Mouse (Mus musculus) heart, adult 2 months (tissue): ENCODE measurements around the gene Sidt1. TPM values are rescaled to one million over a fixed set of nuclear protein-coding genes. Genes with fewer than 3 reads are reported as not detected.

Experiments
- DNase-seq, 2 experiments: peaks; one replicate each; pipeline ENCODE4 v3.0.0; 2021
- H3K27ac ChIP-seq: fragments of 200-600 bp; 2 replicates; pipeline ENCODE4 v1.8.1; 2022
- H3K27me3 ChIP-seq: fragments of 200-500 bp; 2 replicates; pipeline ENCODE4 v1.6.1; 2012; ENCODE audit warnings: mild to moderate bottlenecking, low read length, inconsistent platforms, mixed read lengths; ENCODE audit not compliant: control insufficient read depth, insufficient read depth
- H3K36me3 ChIP-seq: fragments of 200-500 bp; 2 replicates; pipeline ENCODE4 v1.6.1; 2012; ENCODE audit warnings: low read length, inconsistent platforms; ENCODE audit not compliant: control insufficient read depth, insufficient read depth
- H3K4me1 ChIP-seq: fragments of 200-500 bp; 2 replicates; pipeline ENCODE4 v1.6.1; 2011; ENCODE audit warnings: low read length; ENCODE audit not compliant: control insufficient read depth, insufficient read depth
- H3K4me3 ChIP-seq: fragments of 200-600 bp; 2 replicates; pipeline ENCODE4 v1.8.1; 2022
- H3K79me2 ChIP-seq: fragments of 200-500 bp; replicated peaks from 2 replicates; pipeline ENCODE4 v1.6.1; 2012; ENCODE audit warnings: mild to moderate bottlenecking, inconsistent platforms, low read length, moderate library complexity, mixed read lengths; ENCODE audit not compliant: control insufficient read depth, insufficient read depth
- H3K9ac ChIP-seq: fragments of 200-500 bp; 2 replicates; pipeline ENCODE4 v1.6.1; 2012; ENCODE audit warnings: low read depth, mild to moderate bottlenecking, control low read depth, inconsistent platforms, low read length, mixed read lengths
- CTCF ChIP-seq: fragments of 200-600 bp; IDR thresholded peaks from 2 replicates; pipeline ENCODE4 v1.8.1; 2022; ENCODE audit warnings: antibody characterized with exemption, mild to moderate bottlenecking, moderate library complexity
- EP300 ChIP-seq: fragments of 200-500 bp; IDR thresholded peaks from 2 replicates; pipeline ENCODE4 v1.6.1; 2011; ENCODE audit warnings: low read depth, low read length, control low read depth; ENCODE audit not compliant: insufficient read depth
- POLR2A ChIP-seq: fragments of 200-500 bp; IDR thresholded peaks from 2 replicates; pipeline ENCODE4 v1.6.1; 2011; ENCODE audit warnings: mild to moderate bottlenecking, low read depth, low read length, control low read depth; ENCODE audit not compliant: insufficient read depth
- WGBS: fragments of 180-500 bp; shearing (Covaris S2); methylation state at CpG from one replicate; pipeline ENCODE4 v1.1.7; 2018; 5-methylcytosine and 5-hydroxymethylcytosine counted together
- intact Hi-C: fragments of 180-260 bp; cut with DNase I; formaldehyde crosslinking; loops from one replicate; pipeline ENCODE4 v1.15.1; 2025
- polyA plus RNA-seq: library from polyadenylated mRNA; depleted of rRNA; stranded (reverse); fragments of >200 nt; gene quantifications from 2 replicates; pipeline ENCODE4 v1.2.3, GENCODE M21; 2012
- total RNA-seq, 2 experiments: library from RNA; stranded (reverse); gene quantifications; 2 replicates each; pipeline ENCODE4 v1.2.3; 2021

Gene Sidt1
- total and polyA plus RNA-seq, 3 experiments, result 0.32 to 1.3 (median 0.37) TPM

- intact Hi-C loops, result no loop called here
These were observed 67.4 kb downstream of the Sidt1 start for GRCm38 (mm10) chr16:44265562-44265961.

GRCm38 (mm10) chr16:44264916-44265315 lies 68.1 kb downstream of the Sidt1 start:
- no peaks in the 10 kb centered on the region for H3K4me1 ChIP-seq
- H3K4me3 ChIP-seq, result no peak overlapping the region
- TF ChIP-seq CTCF (no peak), POLR2A (no peak), EP300 (no peak)
- H3K27ac ChIP-seq, result no peak overlapping the region
- H3K9ac ChIP-seq, result no peak overlapping the region
- 76% methylated on average over 2 of the region's 2 CpGs for WGBS
- H3K36me3 ChIP-seq, result no peaks in the 10 kb centered on the region
- no peaks in the 10 kb centered on the region for H3K27me3 ChIP-seq
- DNase-seq, result no peak
- no peaks in the 10 kb centered on the region for H3K79me2 ChIP-seq
- intact Hi-C loops, result no loop called here

More at GRCm38 (mm10) chr16:44265562-44265961, 67.4 kb downstream of the Sidt1 start:
- no peak for DNase-seq
- Histone ChIP-seq H3K9ac (no peak overlapping the region), H3K79me2 (no peaks in the 10 kb centered on the region), H3K27me3 (no peaks in the 10 kb centered on the region), H3K36me3 (no peaks in the 10 kb centered on the region), H3K27ac (no peak overlapping the region), H3K4me1 (no peaks in the 10 kb centered on the region), H3K4me3 (no peak overlapping the region)
- no peak for TF ChIP-seq EP300
- no peak for TF ChIP-seq CTCF
- TF ChIP-seq POLR2A, result no peak
- 84% methylated on average over 6 of the region's 6 CpGs for WGBS

- H3K36me3 ChIP-seq, result no peaks in the 10 kb centered on the region
- no peaks in the 10 kb centered on the region for H3K4me1 ChIP-seq
- WGBS, result 86% methylated on average over 3 of the region's 3 CpGs
- intact Hi-C loops, result no loop called here
- no peak overlapping the region for H3K9ac ChIP-seq
- no peak for DNase-seq
- H3K79me2 ChIP-seq, result no peaks in the 10 kb centered on the region; the same call in 1 of the 2 replicates
- TF ChIP-seq POLR2A (no peak), EP300 (no peak), CTCF (no peak)
- no peaks in the 10 kb centered on the region for H3K27me3 ChIP-seq
- H3K27ac ChIP-seq, result no peak overlapping the region
- H3K4me3 ChIP-seq, result no peak overlapping the region
These were observed 75.5 kb downstream of the Sidt1 start for GRCm38 (mm10) chr16:44257476-44257875.

GRCm38 (mm10) chr16:44254698-44255097 lies 78.3 kb downstream of the Sidt1 start:
- Histone ChIP-seq H3K27me3 (no peaks in the 10 kb centered on the region), H3K79me2 (no peaks in the 10 kb centered on the region; the same call in 1 of the 2 replicates), H3K4me3 (no peak overlapping the region), H3K4me1 (no peaks in the 10 kb centered on the region; the same call in 1 of the 2 replicates), H3K27ac (no peak overlapping the region), H3K9ac (no peak overlapping the region), H3K36me3 (no peaks in the 10 kb centered on the region)
- intact Hi-C loops, result no loop called here
- DNase-seq, result peak; percentile 58 to 62
- TF ChIP-seq EP300 (no peak), POLR2A (no peak), CTCF (no peak)
- 25% methylated on average over 7 of the region's 7 CpGs for WGBS

- intact Hi-C loops, result no loop called here
- Histone ChIP-seq H3K9ac (no peak overlapping the region), H3K4me1 (no peaks in the 10 kb centered on the region; the same call in 1 of the 2 replicates), H3K4me3 (no peak overlapping the region), H3K79me2 (no peaks in the 10 kb centered on the region; the same call in 1 of the 2 replicates), H3K27me3 (no peaks in the 10 kb centered on the region), H3K36me3 (no peaks in the 10 kb centered on the region), H3K27ac (no peak overlapping the region)
- TF ChIP-seq CTCF (no peak), POLR2A (no peak), EP300 (no peak)
- DNase-seq, result no peak
- WGBS, result 59% methylated on average over 7 of the region's 7 CpGs
These were observed 79.0 kb downstream of the Sidt1 start for GRCm38 (mm10) chr16:44253797-44254634.

GRCm38 (mm10) chr16:44252735-44253134 lies 80.3 kb downstream of the Sidt1 start:
- no peak for TF ChIP-seq EP300
- TF ChIP-seq CTCF, result no peak
- no peak for TF ChIP-seq POLR2A
- WGBS, result 91% methylated on average over 3 of the region's 3 CpGs

More at GRCm38 (mm10) chr16:44252735-44253134, 80.3 kb downstream of the Sidt1 start:
- no peak for DNase-seq
- no peaks in the 10 kb centered on the region; the same call in 1 of the 2 replicates for H3K4me1 ChIP-seq
- no peak overlapping the region for H3K27ac ChIP-seq
- H3K79me2 ChIP-seq, result no peaks in the 10 kb centered on the region; the same call in 1 of the 2 replicates
- no peak overlapping the region for H3K4me3 ChIP-seq
- H3K27me3 ChIP-seq, result no peaks in the 10 kb centered on the region
- intact Hi-C loops, result no loop called here
- H3K36me3 ChIP-seq, result no peaks in the 10 kb centered on the region
- H3K9ac ChIP-seq, result no peak overlapping the region
